Mouse (Mus musculus) thymus, adult 2 months (tissue): Measurements from ENCODE around the gene Fndc5.

ENCODE experiments used
- CTCF ChIP-seq: fragments of 200-500 bp; IDR thresholded peaks from 2 replicates; pipeline ENCODE4 v1.5.1; 2012; ENCODE audit warnings: mild to moderate bottlenecking, control low read depth, low read length, moderate library complexity, borderline replicate concordance; ENCODE audit not compliant: control insufficient read depth, poor library complexity, insufficient read depth; ENCODE audit errors: extremely low read depth
- POLR2A ChIP-seq: fragments of 200-500 bp; IDR thresholded peaks from 2 replicates; pipeline ENCODE4 v1.6.1; 2012; ENCODE audit warnings: mild to moderate bottlenecking, low read length, control low read depth, moderate library complexity; ENCODE audit not compliant: control insufficient read depth, poor library complexity, insufficient read depth; ENCODE audit errors: extremely low read depth

- peak; percentile 44; the same call in 1 of the 2 replicates for TF ChIP-seq CTCF
- no peak for TF ChIP-seq POLR2A
Observed at GRCm38 (mm10) chr4:129188803-129189541, 52.2 kb downstream of the Fndc5 start.
